8 mouse cellular contexts compared by ENCODE assay signal in the genomic region with DNA sequence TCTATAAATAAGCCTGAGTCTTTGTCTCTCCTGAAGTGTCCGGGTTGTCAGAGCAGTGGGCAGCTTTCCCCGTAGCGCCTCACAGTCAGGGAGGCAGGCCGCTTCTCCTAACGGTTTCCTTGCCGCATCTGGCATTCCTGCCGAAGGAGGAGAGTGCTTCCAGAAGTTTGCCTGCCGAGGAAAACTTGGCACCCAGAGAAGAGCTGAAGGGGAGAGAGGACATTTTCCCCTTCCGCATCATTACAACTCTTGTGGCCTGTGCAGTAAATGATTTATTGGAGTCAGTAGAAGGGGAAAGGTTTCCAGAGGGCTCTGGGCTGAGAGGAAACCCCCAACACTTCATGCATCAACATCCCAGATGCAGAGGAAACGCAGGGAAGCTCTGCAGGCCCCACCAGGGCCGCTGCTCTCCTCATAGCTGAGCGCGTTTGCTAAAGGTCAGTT. TPM values are rescaled to one million over a fixed set of nuclear protein-coding genes. Genes with fewer than 3 reads are reported as not detected.
DNase-seq lines count a peak whose midpoint lies in the region; ATAC-seq and TF ChIP-seq lines count a peak whose summit lies in the region.

No protein-coding gene starts in this region.

- peaks cover 44% of the 10 kb centered on the region for H3K4me1 ChIP-seq in heart, postnatal 0 days (ENCODE audit: control insufficient read depth, insufficient read depth)
- peaks cover 39% of the 10 kb centered on the region for H3K4me1 ChIP-seq in limb, embryonic 11.5 days (ENCODE audit: control insufficient read depth, insufficient read depth, low read length)
- H3K4me1 ChIP-seq in midbrain, embryonic 15.5 days, result peaks cover 15% of the 10 kb centered on the region

- ATAC-seq in heart, postnatal 0 days (ENCODE audit: insufficient read depth, low read depth), result peak; percentile 47
- 0 out of 2 replicates have a peak, but pooled peaks have one; percentile 37 for ATAC-seq in limb, embryonic 11.5 days (ENCODE audit: insufficient number of reproducible peaks, low FRiP score, low TSS enrichment, low read depth)
- ATAC-seq in megakaryocyte, adult 5-6 weeks (ENCODE audit: poor library complexity, severe bottlenecking), result no peak
- ATAC-seq in midbrain, embryonic 15.5 days (replicated peaks), result no peak

- peak overlapping the region; percentile 49; the same call in 1 of the 2 replicates for H3K9ac ChIP-seq in heart, postnatal 0 days (replicated peaks; ENCODE audit: low read depth, low read length)
- H3K9ac ChIP-seq in limb, embryonic 11.5 days (ENCODE audit: low read length), result no peak overlapping the region
- no peak overlapping the region for H3K9ac ChIP-seq in midbrain, embryonic 15.5 days

- peaks cover 6% of the 10 kb centered on the region; the same call in 1 of the 2 replicates for H3K36me3 ChIP-seq in heart, postnatal 0 days (replicated peaks; ENCODE audit: control insufficient read depth, insufficient read depth, low read length)
- H3K36me3 ChIP-seq in limb, embryonic 11.5 days (ENCODE audit: control insufficient read depth, insufficient read depth, low read length), result no peaks in the 10 kb centered on the region
- H3K36me3 ChIP-seq in midbrain, embryonic 15.5 days (replicated peaks), result no peaks in the 10 kb centered on the region

- peak overlapping the region; percentile 84 for H3K27ac ChIP-seq in heart, postnatal 0 days (ENCODE audit: low read depth)
- peak overlapping the region; percentile 32; the same call in 1 of the 2 replicates for H3K27ac ChIP-seq in limb, embryonic 11.5 days (replicated peaks; ENCODE audit: low read depth, low read length)
- H3K27ac ChIP-seq in midbrain, embryonic 15.5 days, result no peak overlapping the region

- H3K9me3 ChIP-seq in heart, postnatal 0 days (replicated peaks; ENCODE audit: control insufficient read depth, low read length), result no peaks in the 10 kb centered on the region
- no peaks in the 10 kb centered on the region for H3K9me3 ChIP-seq in limb, embryonic 11.5 days (ENCODE audit: control insufficient read depth, low read length)
- no peaks in the 10 kb centered on the region for H3K9me3 ChIP-seq in midbrain, embryonic 15.5 days

- no peak for TF ChIP-seq CTCF in heart, postnatal 0 days (IDR thresholded peaks at IDR 0.05; ENCODE audit: low read depth)

- peak; percentile 39 for DNase-seq in adrenal gland, adult 2 months
- no peak for DNase-seq in adrenal gland, postnatal 25 days
- DNase-seq in embryo, embryonic 10.5 days (ENCODE audit: low spot score), result peak; percentile 60
- peak; percentile 38 for DNase-seq in heart, postnatal 0 days (ENCODE audit: low spot score)
- DNase-seq in limb, embryonic 11.5 days (ENCODE audit: low spot score), result peak; percentile 63
- no peak for DNase-seq in frontal cortex, postnatal 36 days (ENCODE audit: low spot score in 2 of 2)

- peak overlapping the region; percentile 17 for H3K4me2 ChIP-seq in heart, postnatal 0 days (ENCODE audit: low read depth, low read length)
- H3K4me2 ChIP-seq in limb, embryonic 11.5 days (ENCODE audit: low read depth, severe bottlenecking), result no peak overlapping the region
- H3K4me2 ChIP-seq in midbrain, embryonic 15.5 days, result no peak overlapping the region

- 22% methylated on average over 13 of the region's 13 CpGs for WGBS in heart, postnatal 0 days
- 21% methylated on average over 13 of the region's 13 CpGs for WGBS in limb, embryonic 11.5 days
- WGBS in midbrain, embryonic 15.5 days, result 53% methylated on average over 13 of the region's 13 CpGs

- no peak overlapping the region for H3K4me3 ChIP-seq in heart, postnatal 0 days (ENCODE audit: low read depth, low read length)
- no peak overlapping the region for H3K4me3 ChIP-seq in limb, embryonic 11.5 days (ENCODE audit: low read depth, low read length)
- H3K4me3 ChIP-seq in midbrain, embryonic 15.5 days, result no peak overlapping the region

- no peak for TF ChIP-seq EP300 in heart, postnatal 0 days (IDR thresholded peaks at IDR 0.05; ENCODE audit: low read depth)

- H3K27me3 ChIP-seq in heart, postnatal 0 days (ENCODE audit: control insufficient read depth, insufficient read depth, low read length), result no peaks in the 10 kb centered on the region
- no peaks in the 10 kb centered on the region for H3K27me3 ChIP-seq in limb, embryonic 11.5 days (ENCODE audit: control insufficient read depth, insufficient read depth, low read length)
- no peaks in the 10 kb centered on the region for H3K27me3 ChIP-seq in midbrain, embryonic 15.5 days (replicated peaks)

RNA-seq across cellular contexts. Expression of gene Itpr1, which starts 22.8 kb away (rescaled TPM):
- 100 to 1,000 TPM; 120 to 176 TPM for total RNA-seq in adrenal gland, adult 2 months (2021)
- 13.2 and 23.0 TPM in 2 replicates for polyA plus RNA-seq in adrenal gland, adult 2 months (2012; rRNA removed)
- total RNA-seq in adrenal gland, postnatal 25 days (2021), result 168 and 197 TPM in 2 replicates
- total RNA-seq in heart, postnatal 0 days (2014; rRNA removed; ENCODE audit: low replicate concordance), result 22.2 and 41.9 TPM in 2 replicates
- polyA plus RNA-seq in heart, postnatal 0 days (2015; fragmentation: Nextera tagmentation; extraction: Ambion mirVana), result 5.7 and 7.1 TPM in 2 replicates
- 6.4 and 7.7 TPM in 2 replicates for polyA plus RNA-seq in limb, embryonic 11.5 days (2014; fragmentation: Nextera tagmentation; extraction: Ambion mirVana)
- 51.2 and 55.7 TPM in 2 replicates for total RNA-seq in megakaryocyte, adult 5-6 weeks (2015)
- 127 and 135 TPM in 2 replicates for total RNA-seq in megakaryocyte, adult 5-6 weeks (2017)
- polyA plus RNA-seq in midbrain, embryonic 15.5 days (2015; fragmentation: Nextera tagmentation; extraction: Ambion mirVana), result 3.9 and 4.7 TPM in 2 replicates

RNA-seq across cellular contexts. Expression of gene Sumf1, which starts 50.3 kb away (rescaled TPM):
- 10 to 100 TPM; 37.8 to 44.8 TPM for total RNA-seq in adrenal gland, adult 2 months (2021)
- 70.3 and 87.0 TPM in 2 replicates for polyA plus RNA-seq in adrenal gland, adult 2 months (2012; rRNA removed)
- total RNA-seq in adrenal gland, postnatal 25 days (2021), result 33.3 and 42.4 TPM in 2 replicates
- 29.5 and 52.2 TPM in 2 replicates for total RNA-seq in heart, postnatal 0 days (2014; rRNA removed; ENCODE audit: low replicate concordance)
- polyA plus RNA-seq in heart, postnatal 0 days (2015; fragmentation: Nextera tagmentation; extraction: Ambion mirVana), result 17.2 and 19.7 TPM in 2 replicates
- polyA plus RNA-seq in limb, embryonic 11.5 days (2014; fragmentation: Nextera tagmentation; extraction: Ambion mirVana), result 15.5 and 16.6 TPM in 2 replicates
- total RNA-seq in megakaryocyte, adult 5-6 weeks (2015), result 43.7 and 48.2 TPM in 2 replicates
- 44.8 and 49.1 TPM in 2 replicates for total RNA-seq in megakaryocyte, adult 5-6 weeks (2017)
- 11.0 and 11.4 TPM in 2 replicates for polyA plus RNA-seq in midbrain, embryonic 15.5 days (2015; fragmentation: Nextera tagmentation; extraction: Ambion mirVana)

Comparison
In these comparisons a context has a peak if more than half of its experiments do, and no peak if none do; other contexts are left out.
1. DNase-seq: peak in adrenal gland, adult 2 months (single experiment), embryo, embryonic 10.5 days (single experiment), heart, postnatal 0 days (single experiment) and limb, embryonic 11.5 days (single experiment); none in adrenal gland, postnatal 25 days (single experiment) and frontal cortex, postnatal 36 days (0 of 2).
2. ATAC-seq: peak in heart, postnatal 0 days (single experiment) and limb, embryonic 11.5 days (single experiment); none in megakaryocyte, adult 5-6 weeks (single experiment) and midbrain, embryonic 15.5 days (single experiment).